Mouse (Mus musculus) layer of hippocampus, adult 9-11 months (tissue): ENCODE data around the gene Ctsw.

ENCODE experiments used
- DNase-seq: peaks from one replicate; pipeline ENCODE4 v3.0.0; 2022

Ctsw gene

DNA sequence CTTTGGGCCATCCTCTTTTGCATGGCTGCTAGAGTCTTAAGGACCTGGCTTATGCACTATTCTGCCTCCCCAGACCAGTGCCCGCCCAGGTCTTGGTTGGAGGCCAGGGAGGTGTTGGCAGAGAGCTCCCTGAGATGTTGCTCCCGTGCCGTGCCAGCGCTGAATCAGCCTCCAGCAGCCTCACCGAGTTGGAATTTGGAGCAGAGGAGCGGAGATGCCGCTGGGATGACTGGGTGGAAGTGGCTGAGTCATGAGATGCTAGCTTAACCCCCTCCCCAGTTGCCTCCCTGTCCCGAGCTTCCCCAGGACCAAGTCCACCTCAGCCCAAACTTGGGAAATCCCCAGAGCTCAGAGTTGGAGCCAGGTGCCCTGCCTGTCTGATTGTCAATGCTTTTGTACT lies 38.5 kb downstream of the Ctsw start:
- no peak for DNase-seq

- DNase-seq: no peak
These were observed 39.1 kb downstream of the Ctsw start for GRCm38 (mm10) chr19:5429219-5429618.

GRCm38 (mm10) chr19:5428083-5428482 lies 40.2 kb downstream of the Ctsw start:
- no peak for DNase-seq

DNA sequence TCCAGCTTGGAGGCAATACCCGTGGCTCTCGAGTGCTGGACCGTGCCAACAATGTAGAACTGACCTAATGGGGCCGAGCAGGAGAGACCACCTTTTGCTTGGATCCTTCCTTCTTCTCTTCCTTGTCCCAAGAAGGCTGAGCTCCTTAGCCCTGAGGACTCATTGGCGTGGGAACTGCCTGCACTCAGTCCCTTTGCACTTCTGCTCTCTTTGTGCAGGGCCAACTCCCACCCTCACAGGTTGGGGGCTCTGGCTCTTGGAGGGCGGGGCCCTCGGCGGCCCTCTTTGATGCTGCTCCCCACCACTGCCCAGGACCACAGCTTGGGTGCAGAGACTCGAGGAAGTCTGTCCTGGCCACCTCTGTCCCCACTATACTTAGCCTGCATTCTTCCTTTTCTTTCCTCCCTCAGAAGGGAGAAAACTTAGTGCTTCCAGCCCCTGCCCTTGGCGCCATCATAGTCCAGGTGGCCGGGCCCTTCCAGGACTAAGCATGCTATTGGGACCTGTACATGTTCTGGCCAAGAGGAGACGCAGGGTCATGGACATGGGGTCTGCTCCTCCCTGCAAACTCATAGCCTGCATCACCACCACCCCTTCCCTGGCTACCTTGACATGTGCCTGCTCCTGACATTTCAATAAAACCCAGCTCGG lies 41.5 kb downstream of the Ctsw start:
- no peak for DNase-seq

DNA sequence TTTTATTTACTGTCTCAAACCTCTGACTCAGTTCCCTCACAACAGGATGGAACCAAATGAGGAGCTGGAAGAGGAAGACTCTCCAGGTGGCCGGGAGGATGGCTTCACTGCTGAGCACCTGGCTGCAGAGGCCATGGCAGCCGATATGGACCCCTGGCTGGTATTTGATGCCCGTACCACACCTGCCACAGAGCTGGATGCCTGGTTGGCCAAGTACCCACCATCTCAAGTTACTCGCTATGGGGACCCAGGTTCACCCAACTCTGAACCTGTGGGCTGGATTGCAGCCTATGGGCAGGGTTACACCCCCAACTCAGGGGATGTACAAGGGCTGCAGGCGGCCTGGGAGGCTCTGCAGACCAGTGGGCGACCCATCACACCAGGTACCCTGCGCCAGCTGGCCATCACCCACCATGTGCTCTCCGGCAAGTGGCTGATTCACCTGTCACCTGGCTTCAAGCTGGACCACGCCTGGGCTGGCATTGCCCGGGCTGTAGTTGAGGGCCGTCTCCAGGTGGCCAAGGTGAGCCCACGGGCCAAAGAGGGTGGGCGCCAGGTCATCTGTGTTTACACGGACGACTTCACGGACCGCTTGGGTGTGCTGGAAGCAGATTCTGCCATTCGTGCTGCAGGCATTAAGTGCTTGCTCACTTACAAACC lies 42.3 kb downstream of the Ctsw start:
- DNase-seq: peak; percentile 35

- DNase-seq: peak; percentile 95
These were observed 43.2 kb downstream of the Ctsw start, which contains the start of the genes Drap1 and AI837181 for GRCm38 (mm10) chr19:5424782-5425741. TSS of gene Drap1 (minus strand) at chr19:5424979. TSS of gene AI837181 (plus strand) at chr19:5425144.

- DNase-seq: no peak
These were observed 44.1 kb downstream of the Ctsw start for GRCm38 (mm10) chr19:5424092-5424781.

DNA sequence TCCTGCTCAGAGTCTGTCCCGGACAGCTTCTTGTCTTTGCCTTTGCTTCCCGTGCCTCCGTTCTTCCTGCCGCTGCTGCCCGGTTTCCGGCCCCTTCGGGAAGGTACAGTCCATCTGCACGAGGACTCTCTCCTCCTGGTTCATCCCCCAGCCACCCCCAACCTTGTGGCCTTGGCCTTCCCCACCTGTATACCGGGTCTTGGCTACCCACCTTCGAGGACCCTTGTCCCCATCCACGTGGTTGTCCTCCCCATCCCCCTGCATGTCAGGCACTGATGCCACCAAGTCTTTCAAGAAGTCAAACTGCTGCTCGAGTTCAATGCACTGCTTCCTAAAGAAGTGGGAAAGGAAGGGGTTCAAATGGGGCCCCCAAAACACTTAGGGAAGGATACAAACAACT lies 44.7 kb downstream of the Ctsw start:
- peak; percentile 8 for DNase-seq

- no peak for DNase-seq
These were observed 45.3 kb downstream of the Ctsw start for GRCm38 (mm10) chr19:5422895-5423443.

GRCm38 (mm10) chr19:5422267-5422666 lies 46.0 kb downstream of the Ctsw start:
- peak; percentile 39 for DNase-seq

DNA sequence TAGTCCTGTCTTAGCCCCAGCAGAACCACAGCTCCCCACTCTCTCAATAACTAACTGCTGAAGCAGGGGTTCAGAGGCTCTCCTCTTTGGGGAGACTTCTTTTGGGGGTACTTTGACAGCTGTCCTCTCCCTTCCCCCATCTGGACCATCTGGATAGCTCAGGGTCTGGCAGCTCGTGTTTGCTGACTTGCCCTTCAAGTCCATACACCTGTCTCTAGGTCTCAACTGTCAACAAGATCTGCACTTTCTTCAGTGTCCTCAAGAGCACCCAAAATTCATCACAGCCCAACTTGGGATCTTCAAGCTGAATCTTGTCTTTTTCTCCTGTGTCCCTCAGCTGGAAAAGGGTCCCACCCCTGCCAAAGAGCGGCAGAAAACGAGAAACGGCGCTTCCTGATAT lies 46.5 kb downstream of the Ctsw start:
- no peak for DNase-seq

GRCm38 (mm10) chr19:5420579-5420978 lies 47.7 kb downstream of the Ctsw start:
- no peak for DNase-seq

- DNase-seq: no peak
These were observed 48.7 kb downstream of the Ctsw start for GRCm38 (mm10) chr19:5419630-5420029.

DNA sequence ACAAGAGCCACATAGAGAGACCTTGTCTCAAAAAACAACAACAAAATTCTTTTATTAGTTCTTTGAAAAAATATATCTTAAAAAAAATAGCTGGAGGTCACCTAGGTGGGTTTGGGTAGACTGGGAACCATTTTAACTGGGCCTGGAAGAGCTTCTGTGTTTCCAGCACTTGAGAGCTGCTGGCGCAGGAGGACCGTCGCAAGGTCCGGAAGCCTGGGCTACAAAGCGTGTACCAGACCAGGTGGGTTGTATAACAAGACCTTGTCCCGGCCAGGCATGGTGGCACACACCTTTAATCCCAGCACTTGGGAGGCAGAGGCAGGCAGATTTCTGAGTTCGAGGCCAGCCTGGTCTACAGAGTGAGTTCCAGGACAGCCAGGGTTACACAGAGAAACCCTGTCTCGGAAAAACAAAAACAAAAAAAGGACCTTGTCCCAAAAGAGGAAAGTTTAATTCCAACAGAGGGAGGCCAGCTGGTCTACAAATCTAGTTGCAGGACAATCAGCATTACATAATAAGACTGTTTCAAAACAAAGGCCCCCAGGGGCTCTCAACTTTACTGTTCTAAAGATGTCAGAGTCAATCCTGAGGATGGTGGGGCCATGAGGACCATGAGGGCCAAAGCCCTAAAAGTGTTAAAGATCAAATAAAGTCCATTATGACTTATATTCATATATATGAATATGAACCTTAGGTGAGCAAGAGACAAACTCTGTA lies 49.4 kb downstream of the Ctsw start:
- no peak for DNase-seq
